Mouse (Mus musculus): ENCODE measurements around the gene Fth1. TPM values are rescaled to one million over a fixed set of nuclear protein-coding genes. Genes with fewer than 3 reads are reported as not detected.

Gene Fth1
- polyA plus RNA-seq, 1 experiment from 2014 or later: 1,844 TPM

GRCm38 (mm10) chr19:9941809-9942208 is 38.6 kb upstream of the Fth1 start:
- H3K4me2 ChIP-seq (replicated peaks): no peak overlapping the region
- no peak overlapping the region for H3K4me3 ChIP-seq (replicated peaks; ENCODE audit: low read length)
- 0 out of 2 replicates have a peak, but pooled peaks cover 3% of the 10 kb centered on the region for H3K4me1 ChIP-seq (replicated peaks; ENCODE audit: control insufficient read depth, insufficient read depth, low read length)
- H3K36me3 ChIP-seq (replicated peaks; ENCODE audit: control insufficient read depth, insufficient read depth): no peaks in the 10 kb centered on the region
- no peaks in the 10 kb centered on the region for H3K9me3 ChIP-seq (ENCODE audit: control insufficient read depth, low read length)
- no peaks in the 10 kb centered on the region for H3K27me3 ChIP-seq (ENCODE audit: control insufficient read depth, insufficient read depth, low read length)
- H3K9ac ChIP-seq: no peak overlapping the region
- DNase-seq (ENCODE audit: low spot score) (no peak), ATAC-seq (ENCODE audit: low FRiP score) (no peak)
- H3K27ac ChIP-seq: no peak overlapping the region
- 64% methylated on average over 1 of the region's 1 CpGs for WGBS

- H3K9me3 ChIP-seq (ENCODE audit: control insufficient read depth, low read length): no peaks in the 10 kb centered on the region
- H3K9ac ChIP-seq: no peak overlapping the region
- ATAC-seq (ENCODE audit: low FRiP score): no peak
- H3K4me2 ChIP-seq (replicated peaks): no peak overlapping the region
- 75% methylated on average over 10 of the region's 10 CpGs for WGBS
- no peak overlapping the region; the same call in 1 of the 2 replicates for H3K27ac ChIP-seq
- H3K27me3 ChIP-seq (ENCODE audit: control insufficient read depth, insufficient read depth, low read length): no peaks in the 10 kb centered on the region
- no peaks in the 10 kb centered on the region for H3K36me3 ChIP-seq (replicated peaks; ENCODE audit: control insufficient read depth, insufficient read depth)
- no peak overlapping the region for H3K4me3 ChIP-seq (replicated peaks; ENCODE audit: low read length)
- no peak for DNase-seq (ENCODE audit: low spot score)
- 0 out of 2 replicates have a peak, but pooled peaks cover 3% of the 10 kb centered on the region for H3K4me1 ChIP-seq (replicated peaks; ENCODE audit: control insufficient read depth, insufficient read depth, low read length)
Measured at GRCm38 (mm10) chr19:9942539-9943533, 37.6 kb upstream of the Fth1 start.

- DNase-seq (ENCODE audit: low spot score) (no peak), ATAC-seq (ENCODE audit: low FRiP score) (no peak)
- H3K36me3 ChIP-seq (replicated peaks; ENCODE audit: control insufficient read depth, insufficient read depth): no peaks in the 10 kb centered on the region
- H3K4me3 ChIP-seq (replicated peaks; ENCODE audit: low read length): no peak overlapping the region
- H3K9me3 ChIP-seq (ENCODE audit: control insufficient read depth, low read length): no peaks in the 10 kb centered on the region
- H3K9ac ChIP-seq: no peak overlapping the region
- no peak overlapping the region for H3K4me2 ChIP-seq (replicated peaks)
- H3K27me3 ChIP-seq (ENCODE audit: control insufficient read depth, insufficient read depth, low read length): no peaks in the 10 kb centered on the region
- WGBS: 87% methylated on average over 8 of the region's 8 CpGs
- 0 out of 2 replicates have a peak, but pooled peaks cover 3% of the 10 kb centered on the region for H3K4me1 ChIP-seq (replicated peaks; ENCODE audit: control insufficient read depth, insufficient read depth, low read length)
- H3K27ac ChIP-seq: no peak overlapping the region
Measured at GRCm38 (mm10) chr19:9945800-9946564, 34.4 kb upstream of the Fth1 start.

GRCm38 (mm10) chr19:9946986-9947385 is 33.4 kb upstream of the Fth1 start:
- WGBS: 76% methylated on average over 3 of the region's 3 CpGs
- H3K4me3 ChIP-seq (replicated peaks; ENCODE audit: low read length): no peak overlapping the region
- H3K27me3 ChIP-seq (ENCODE audit: control insufficient read depth, insufficient read depth, low read length): no peaks in the 10 kb centered on the region
- no peaks in the 10 kb centered on the region for H3K9me3 ChIP-seq (ENCODE audit: control insufficient read depth, low read length)
- 0 out of 2 replicates have a peak, but pooled peaks cover 3% of the 10 kb centered on the region for H3K4me1 ChIP-seq (replicated peaks; ENCODE audit: control insufficient read depth, insufficient read depth, low read length)
- no peak overlapping the region for H3K4me2 ChIP-seq (replicated peaks)
- no peak overlapping the region for H3K27ac ChIP-seq
- H3K9ac ChIP-seq: no peak overlapping the region
- ATAC-seq (ENCODE audit: low FRiP score) (no peak), DNase-seq (ENCODE audit: low spot score) (no peak)
- H3K36me3 ChIP-seq (replicated peaks; ENCODE audit: control insufficient read depth, insufficient read depth): no peaks in the 10 kb centered on the region

- Histone ChIP-seq H3K36me3 (replicated peaks; ENCODE audit: control insufficient read depth, insufficient read depth) (no peaks in the 10 kb centered on the region), H3K4me2 (replicated peaks) (no peak overlapping the region), H3K4me3 (replicated peaks; ENCODE audit: low read length) (no peak overlapping the region), H3K9ac (no peak overlapping the region), H3K9me3 (ENCODE audit: control insufficient read depth, low read length) (no peaks in the 10 kb centered on the region), H3K27me3 (ENCODE audit: control insufficient read depth, insufficient read depth, low read length) (no peaks in the 10 kb centered on the region), H3K4me1 (replicated peaks; ENCODE audit: control insufficient read depth, insufficient read depth, low read length) (no peaks in the 10 kb centered on the region), H3K27ac (no peak overlapping the region)
- no peak for DNase-seq (ENCODE audit: low spot score)
- 73% methylated on average over 3 of the region's 3 CpGs for WGBS
- ATAC-seq (ENCODE audit: low FRiP score): no peak
Measured at GRCm38 (mm10) chr19:9952390-9952789, 28.0 kb upstream of the Fth1 start.

GRCm38 (mm10) chr19:9952912-9953311 is 27.5 kb upstream of the Fth1 start:
- H3K9ac ChIP-seq: no peak overlapping the region
- no peaks in the 10 kb centered on the region for H3K27me3 ChIP-seq (ENCODE audit: control insufficient read depth, insufficient read depth, low read length)
- ATAC-seq (ENCODE audit: low FRiP score): no peak
- no peak for DNase-seq (ENCODE audit: low spot score)
- no peaks in the 10 kb centered on the region for H3K4me1 ChIP-seq (replicated peaks; ENCODE audit: control insufficient read depth, insufficient read depth, low read length)
- no peaks in the 10 kb centered on the region for H3K9me3 ChIP-seq (ENCODE audit: control insufficient read depth, low read length)
- H3K4me3 ChIP-seq (replicated peaks; ENCODE audit: low read length): no peak overlapping the region
- no peaks in the 10 kb centered on the region for H3K36me3 ChIP-seq (replicated peaks; ENCODE audit: control insufficient read depth, insufficient read depth)
- no peak overlapping the region for H3K27ac ChIP-seq
- H3K4me2 ChIP-seq (replicated peaks): no peak overlapping the region
- 92% methylated on average over 3 of the region's 3 CpGs for whole genome bisulfite sequencing

- no peak overlapping the region for H3K9ac ChIP-seq
- H3K4me3 ChIP-seq (replicated peaks; ENCODE audit: low read length): no peak overlapping the region
- 43% methylated on average over 7 of the region's 7 CpGs for WGBS
- H3K36me3 ChIP-seq (replicated peaks; ENCODE audit: control insufficient read depth, insufficient read depth): no peaks in the 10 kb centered on the region
- H3K4me1 ChIP-seq (replicated peaks; ENCODE audit: control insufficient read depth, insufficient read depth, low read length): no peaks in the 10 kb centered on the region
- no peak overlapping the region for H3K27ac ChIP-seq
- no peaks in the 10 kb centered on the region for H3K27me3 ChIP-seq (ENCODE audit: control insufficient read depth, insufficient read depth, low read length)
- DNase-seq (ENCODE audit: low spot score): no peak
- no peak overlapping the region for H3K4me2 ChIP-seq (replicated peaks)
- no peak; the same call in 1 of the 2 replicates for ATAC-seq (ENCODE audit: low FRiP score)
- H3K9me3 ChIP-seq (ENCODE audit: control insufficient read depth, low read length): no peaks in the 10 kb centered on the region
Measured at GRCm38 (mm10) chr19:9954055-9954810, 26.2 kb upstream of the Fth1 start.

GRCm38 (mm10) chr19:9954811-9955202 is 25.6 kb upstream of the Fth1 start:
- no peak overlapping the region for H3K4me3 ChIP-seq (replicated peaks; ENCODE audit: low read length)
- no peaks in the 10 kb centered on the region for H3K36me3 ChIP-seq (replicated peaks; ENCODE audit: control insufficient read depth, insufficient read depth)
- DNase-seq (ENCODE audit: low spot score): no peak
- peak overlapping the region; percentile 39; the same call in 1 of the 2 replicates for H3K27ac ChIP-seq
- H3K27me3 ChIP-seq (ENCODE audit: control insufficient read depth, insufficient read depth, low read length): no peaks in the 10 kb centered on the region
- no peaks in the 10 kb centered on the region for H3K9me3 ChIP-seq (ENCODE audit: control insufficient read depth, low read length)
- ATAC-seq (ENCODE audit: low FRiP score): no peak
- no peak overlapping the region for H3K9ac ChIP-seq
- no peak overlapping the region for H3K4me2 ChIP-seq (replicated peaks)
- 44% methylated on average over 5 of the region's 5 CpGs for WGBS
- H3K4me1 ChIP-seq (replicated peaks; ENCODE audit: control insufficient read depth, insufficient read depth, low read length): no peaks in the 10 kb centered on the region

Measured in hindbrain, embryonic 14.5 days (tissue).